Mouse (Mus musculus) lung, adult 18-20 months (tissue): ENCODE results near the gene Arl15.
A peak's percentile ranks its signal among the peaks of the same experiment; 100 is the strongest.

Source experiments
- DNase-seq, 2 experiments: peaks; one replicate each; pipeline ENCODE4 v3.0.0; 2022; ENCODE audit warnings: mixed read lengths in 2 of 2

Arl15 gene

DNA sequence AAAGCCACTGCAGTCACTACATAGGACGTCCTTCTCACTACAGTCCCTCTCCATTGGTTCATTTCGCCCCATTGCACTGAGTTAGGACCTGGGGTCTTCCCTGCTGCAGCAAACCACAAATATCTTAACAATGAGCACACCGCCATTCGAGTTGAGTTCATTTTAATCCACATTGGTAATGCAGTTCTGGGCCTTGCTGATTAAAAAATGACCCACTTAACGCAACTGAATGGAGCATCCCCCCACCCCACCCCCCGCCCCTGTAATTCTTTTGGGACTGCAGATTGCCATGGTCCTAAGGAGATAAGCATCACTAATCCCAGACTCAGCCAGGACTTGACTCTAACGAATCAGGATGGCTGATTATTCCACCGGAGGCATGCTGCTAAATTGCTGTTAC lies 280.2 kb downstream of the Arl15 start:
- no peak for DNase-seq

DNA sequence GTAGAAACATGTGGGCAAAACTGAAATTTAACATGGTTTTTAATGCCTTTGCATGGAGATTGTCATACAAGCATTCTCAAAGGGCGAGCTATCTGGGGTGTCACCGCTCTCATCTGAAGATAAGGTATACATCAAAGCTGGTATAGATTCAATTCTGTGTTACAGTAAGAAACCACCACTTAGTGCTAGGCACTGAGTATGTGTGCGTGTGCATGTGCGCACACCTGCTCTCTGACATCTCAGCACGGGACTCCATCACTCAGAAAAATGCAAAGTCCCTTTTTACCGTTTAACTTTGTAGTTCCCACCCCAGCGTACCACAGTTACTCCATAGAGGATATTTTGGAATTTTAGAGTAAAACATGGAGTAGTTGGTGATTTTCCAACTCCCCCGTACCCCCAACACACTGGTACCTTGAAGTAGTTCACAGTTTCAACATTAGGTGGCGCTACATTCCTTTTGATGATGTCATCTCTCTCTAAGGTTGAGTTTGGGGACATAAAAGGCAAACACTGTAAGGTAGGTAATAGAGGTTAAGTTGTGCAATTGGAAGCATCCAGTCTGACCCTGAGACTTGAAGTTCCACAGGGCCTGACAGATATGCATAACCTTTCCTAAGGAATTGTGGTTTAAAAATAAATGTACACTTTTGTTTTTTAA lies 281.5 kb downstream of the Arl15 start:
- peak in 1 of 2 experiments; percentile 39 for DNase-seq

GRCm38 (mm10) chr13:114077181-114077580 lies 282.9 kb downstream of the Arl15 start:
- no peak for DNase-seq

DNA sequence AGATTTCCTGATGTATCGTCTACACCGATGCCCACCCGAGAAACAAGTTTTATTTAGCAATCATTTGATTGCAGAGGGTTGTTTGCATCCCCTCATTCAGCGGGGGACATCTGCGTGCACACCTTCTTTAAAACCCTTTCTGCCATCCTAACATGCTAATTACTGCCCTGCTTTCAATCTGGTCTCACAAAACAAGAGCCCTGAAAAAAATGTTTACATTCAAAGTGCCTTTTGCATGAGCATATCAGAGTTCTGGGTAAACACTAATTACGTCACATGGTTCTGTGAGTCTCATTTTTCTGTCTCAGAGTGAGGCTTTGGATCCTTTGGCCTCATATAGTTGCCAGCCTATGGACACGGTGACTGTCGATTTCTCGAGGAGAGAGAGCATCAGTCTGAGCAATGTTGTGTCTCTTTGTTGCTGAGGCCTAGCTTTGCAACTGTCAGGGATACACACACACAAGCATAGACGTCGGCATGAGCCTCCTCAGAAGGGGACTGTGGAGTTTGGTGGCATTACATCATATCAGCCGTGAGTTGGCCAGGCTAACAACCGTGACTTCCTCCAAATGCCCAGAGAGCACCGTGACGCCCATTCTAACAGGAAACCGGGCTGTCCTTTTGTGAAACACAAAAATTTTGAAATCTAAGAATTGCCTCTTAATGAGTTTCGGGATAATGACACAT lies 283.4 kb downstream of the Arl15 start:
- no peak for DNase-seq

DNA sequence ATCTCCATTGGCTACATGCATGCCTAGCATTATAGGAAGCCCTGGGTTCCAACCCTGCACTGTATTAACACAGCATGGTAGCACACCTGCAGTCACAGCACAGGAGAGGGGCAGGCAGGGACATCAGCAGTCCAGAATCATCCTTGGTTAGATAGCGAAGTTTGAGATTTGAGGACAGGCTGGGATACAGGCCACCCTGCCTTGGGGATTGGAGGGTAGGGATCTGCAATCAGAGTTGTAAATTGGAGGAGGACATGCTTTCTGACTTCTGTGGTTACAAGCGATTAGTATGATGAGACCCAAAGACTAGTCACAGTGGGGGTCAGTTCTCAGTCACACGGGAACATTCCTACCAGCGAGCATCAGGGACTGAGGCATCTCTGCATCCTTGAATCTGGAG lies 284.5 kb downstream of the Arl15 start:
- DNase-seq = no peak

- DNase-seq = no peak
Measured at GRCm38 (mm10) chr13:114079751-114080150, 285.4 kb downstream of the Arl15 start.

GRCm38 (mm10) chr13:114080491-114080890 lies 286.2 kb downstream of the Arl15 start:
- no peak for DNase-seq

DNA sequence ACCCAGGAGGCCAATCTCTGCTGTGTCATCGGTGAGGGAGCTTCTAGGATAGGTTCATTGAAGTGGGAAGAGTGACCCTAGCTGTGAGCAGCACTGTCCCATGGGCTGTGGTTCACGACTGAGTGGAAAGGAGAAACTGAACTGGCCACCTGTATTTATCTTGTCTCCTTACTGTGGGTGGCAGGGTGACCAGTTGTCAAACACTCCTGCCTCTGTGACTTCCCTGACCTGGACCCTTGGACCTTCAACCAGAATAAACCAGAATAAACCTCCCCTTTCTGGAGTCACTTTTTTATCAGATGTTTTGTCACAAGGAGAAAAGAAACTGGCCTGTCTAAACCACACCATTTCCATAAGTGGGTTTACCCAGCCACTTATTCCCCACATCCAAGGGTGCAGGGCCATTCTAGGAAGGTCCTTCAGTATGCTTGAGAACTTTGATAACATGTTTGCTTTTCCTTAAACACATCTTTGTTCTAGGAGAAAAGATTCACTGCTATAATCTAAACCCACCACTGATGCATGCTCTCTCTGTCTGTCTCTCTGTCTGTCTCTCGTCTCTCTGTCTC lies 289.3 kb downstream of the Arl15 start:
- DNase-seq = peak; percentile 19 to 53

DNA sequence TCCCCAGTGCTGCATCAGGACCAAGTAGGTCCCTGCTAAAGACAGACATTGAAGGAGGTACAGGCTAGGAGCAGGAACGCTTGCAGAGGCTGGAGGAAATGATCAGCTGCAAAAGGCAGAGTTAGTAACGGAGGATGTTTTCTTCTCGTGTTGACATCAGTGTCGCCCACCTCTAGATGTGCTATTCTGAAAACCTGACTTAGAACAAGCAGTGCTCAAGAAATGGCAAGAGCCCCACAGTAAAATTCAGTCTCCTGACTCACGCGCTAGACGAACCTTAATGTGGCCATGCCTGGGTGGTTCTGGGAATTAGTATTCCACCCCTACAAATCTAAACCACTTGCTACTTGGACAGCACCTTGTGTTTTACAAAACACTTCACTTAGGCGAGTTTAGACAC lies 291.1 kb downstream of the Arl15 start:
- DNase-seq = no peak

DNA sequence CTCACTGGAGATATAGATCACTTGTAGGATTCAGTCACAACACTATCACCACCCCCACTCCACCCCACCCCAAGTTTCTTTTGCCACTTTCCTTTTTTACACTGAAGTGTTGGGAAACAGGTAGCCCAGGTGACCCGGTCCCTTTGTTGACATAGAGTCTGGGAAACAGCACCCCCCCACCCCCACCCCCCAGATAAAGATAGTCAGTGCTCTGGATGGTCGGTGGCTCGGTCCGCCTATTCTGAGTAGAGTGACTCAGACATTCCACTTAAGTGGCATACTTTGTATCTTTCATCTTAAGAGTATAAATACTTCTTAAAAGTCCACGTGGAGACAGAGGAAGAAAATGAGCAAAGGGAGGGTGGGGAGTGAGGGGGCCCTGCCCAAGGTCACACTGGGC lies 292.0 kb downstream of the Arl15 start:
- peak in 1 of 2 experiments; percentile 8 for DNase-seq

DNA sequence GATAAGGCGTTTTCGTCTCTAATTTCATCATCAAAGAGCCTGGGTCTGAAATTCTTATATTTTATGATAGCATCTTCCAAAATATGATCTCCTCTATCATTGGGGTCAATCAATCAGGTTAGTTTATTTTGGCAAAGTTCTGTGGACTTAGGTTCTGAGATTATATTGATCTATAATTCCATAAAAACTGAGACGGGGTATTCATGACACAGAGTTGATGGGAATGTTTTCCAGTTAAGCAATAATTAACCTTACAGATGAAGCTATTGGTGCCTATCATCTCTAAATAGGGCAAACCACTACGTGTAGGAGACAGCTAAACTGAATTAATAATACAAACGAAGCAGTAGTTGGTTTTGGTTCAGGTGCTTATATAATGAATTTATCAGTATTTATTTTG lies 292.5 kb downstream of the Arl15 start:
- no peak for DNase-seq

DNA sequence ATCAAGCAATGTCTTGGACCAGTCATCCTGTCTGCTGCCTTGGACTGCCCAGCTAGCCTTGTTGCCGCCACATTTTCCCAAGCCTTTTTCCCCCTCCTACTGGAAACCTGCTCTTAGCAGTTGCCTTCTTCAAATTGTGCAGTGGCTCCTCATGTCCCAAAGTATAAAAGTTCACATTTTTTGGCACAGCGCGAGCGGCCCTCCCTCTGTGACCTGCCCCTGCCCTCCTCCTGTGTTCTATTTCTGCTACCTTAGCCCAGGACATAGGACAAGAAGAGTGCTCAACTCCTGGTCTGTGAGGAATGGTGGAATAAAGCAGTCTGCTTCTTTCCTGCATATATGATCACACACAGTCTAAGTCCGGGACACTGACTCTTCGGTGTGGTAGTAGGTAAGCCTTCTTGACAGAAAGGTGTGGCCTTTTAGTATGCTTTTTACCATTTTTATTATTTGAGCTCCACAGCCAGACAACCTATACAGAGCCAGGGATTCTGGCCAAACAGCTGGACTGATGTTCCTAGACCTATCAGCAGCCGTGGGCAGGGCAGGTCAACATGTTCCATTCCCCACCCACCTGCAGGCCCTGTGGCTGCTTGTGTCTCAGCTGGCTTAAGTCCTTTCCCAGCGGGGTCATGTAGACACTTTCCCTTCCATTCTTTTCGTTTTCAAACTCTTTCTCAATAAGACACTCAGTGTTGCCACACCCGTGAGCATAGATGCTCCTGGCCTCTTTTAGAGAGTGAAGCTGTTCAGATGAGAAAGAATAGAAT lies 293.6 kb downstream of the Arl15 start:
- DNase-seq = no peak

DNA sequence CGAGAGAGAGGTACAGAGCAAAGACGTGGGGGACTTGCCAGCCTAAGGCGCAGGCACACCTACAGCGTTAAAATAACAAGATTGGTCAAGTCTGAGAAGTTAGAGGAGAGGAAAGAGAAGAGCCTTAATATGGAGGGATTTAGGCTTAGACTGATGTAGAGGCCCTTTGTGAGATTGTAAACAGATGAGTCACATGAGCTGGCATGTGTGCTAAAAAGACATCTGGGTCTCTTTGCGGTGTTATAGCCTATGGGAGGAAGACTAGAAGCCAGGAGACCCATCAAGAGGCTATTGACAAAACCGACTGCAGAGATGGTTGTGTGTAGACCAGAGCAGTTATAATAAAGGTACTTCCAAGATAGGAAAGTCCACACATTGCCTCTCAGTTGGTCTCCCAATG lies 296.5 kb downstream of the Arl15 start:
- no peak for DNase-seq

GRCm38 (mm10) chr13:114091231-114091630 lies 296.9 kb downstream of the Arl15 start:
- DNase-seq = no peak

GRCm38 (mm10) chr13:114094151-114094875 lies 300.0 kb downstream of the Arl15 start:
- DNase-seq = peak; percentile 9 to 26

DNA sequence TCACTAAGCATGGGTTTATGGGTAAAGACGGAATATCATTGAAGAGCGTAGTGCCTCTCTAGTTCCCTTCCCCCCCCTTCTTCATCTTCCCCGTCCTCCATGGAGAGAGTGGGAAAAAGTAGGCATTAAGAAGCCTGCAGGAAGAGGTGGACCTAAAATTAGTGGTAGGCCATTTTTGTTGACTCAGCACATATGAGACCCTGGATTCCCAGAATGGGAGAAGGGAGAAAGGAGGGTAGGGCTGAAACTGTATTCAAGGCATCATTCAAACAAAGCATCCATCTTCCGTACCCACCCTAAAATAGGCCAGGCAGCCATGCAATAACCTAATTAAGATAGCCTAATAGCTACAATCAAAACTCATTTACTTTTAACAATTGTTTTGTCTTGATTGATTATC lies 301.1 kb downstream of the Arl15 start:
- no peak for DNase-seq

DNA sequence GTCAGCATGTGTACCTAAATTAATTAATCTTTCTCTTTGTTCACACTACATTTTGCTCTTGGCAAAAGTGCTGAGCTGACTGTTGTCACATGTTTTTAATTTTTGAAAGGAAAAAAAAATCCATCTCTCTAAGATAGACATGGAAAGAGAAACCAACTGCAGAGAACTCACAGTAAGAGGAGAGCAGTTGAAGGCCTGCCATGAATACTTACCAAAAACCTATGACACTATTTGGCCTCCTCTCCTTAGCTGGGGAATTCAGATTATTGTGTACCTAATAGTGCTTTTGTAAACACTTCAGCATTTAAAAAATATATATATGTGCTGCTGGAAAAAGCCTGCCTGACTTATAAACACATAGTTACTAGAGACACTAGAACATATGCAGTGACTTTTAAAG lies 302.1 kb downstream of the Arl15 start:
- no peak for DNase-seq

- DNase-seq = no peak
Measured at GRCm38 (mm10) chr13:114101155-114101554, 306.9 kb downstream of the Arl15 start.

DNA sequence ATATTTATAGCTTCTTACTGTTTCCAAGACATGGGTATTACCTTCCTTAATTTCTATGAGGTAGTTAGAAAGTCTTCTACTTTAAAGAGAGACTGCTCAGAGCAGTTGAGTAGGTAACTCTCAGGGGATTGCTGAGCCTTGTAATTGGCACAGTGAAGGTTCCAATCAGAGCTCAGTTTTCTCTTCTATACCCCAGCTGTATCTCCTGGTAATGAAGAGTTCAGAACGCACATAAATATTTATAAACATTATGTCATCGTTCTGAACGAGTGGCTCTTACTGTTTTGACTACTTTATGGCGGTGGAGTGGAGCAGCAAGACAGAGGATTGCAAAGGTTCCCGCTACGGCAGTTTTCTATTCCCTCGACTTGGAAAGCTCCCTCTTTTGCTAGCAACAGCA lies 311.8 kb downstream of the Arl15 start:
- no peak for DNase-seq

DNA sequence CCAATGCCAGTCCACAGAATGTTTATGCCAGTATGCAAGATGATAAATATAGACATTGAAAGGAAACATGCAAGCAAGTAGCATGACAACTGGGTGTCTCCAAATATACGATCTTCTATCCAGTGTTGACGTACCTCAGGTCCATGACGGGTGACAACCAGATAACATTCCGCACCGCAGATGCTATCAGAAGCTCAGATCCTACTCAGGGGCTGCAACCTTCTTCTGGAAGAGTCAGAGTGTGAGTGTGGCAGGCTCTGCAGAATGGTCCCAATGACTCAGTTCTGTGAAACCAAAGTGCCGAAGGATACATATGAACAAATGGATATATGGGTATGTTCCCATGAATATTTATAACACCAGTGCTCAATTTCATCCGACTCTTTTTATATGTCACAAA lies 313.2 kb downstream of the Arl15 start:
- no peak for DNase-seq

GRCm38 (mm10) chr13:114109441-114109840 lies 315.1 kb downstream of the Arl15 start:
- DNase-seq = no peak

DNA sequence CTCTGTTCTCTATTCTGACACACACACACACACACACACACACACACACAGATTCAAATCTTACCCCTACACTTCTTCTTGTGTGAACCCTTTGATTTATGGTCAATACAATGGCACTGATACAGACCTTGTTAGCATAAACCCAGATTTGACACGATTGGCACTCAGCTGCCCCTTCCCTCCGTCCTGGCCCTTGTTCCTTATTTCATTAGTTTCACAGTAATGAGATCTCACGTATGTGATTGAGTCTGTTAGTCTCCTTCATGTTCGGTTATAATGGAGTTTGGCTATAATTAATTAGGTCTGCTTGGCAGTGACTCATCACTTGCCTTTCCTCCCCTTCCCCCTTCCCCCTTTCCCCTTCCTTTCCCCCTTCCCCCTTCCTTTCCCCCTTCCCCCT lies 315.5 kb downstream of the Arl15 start:
- DNase-seq = no peak

- DNase-seq = no peak
Measured at GRCm38 (mm10) chr13:114113516-114113915, 319.2 kb downstream of the Arl15 start.
